Mouse (Mus musculus) liver, postnatal 0 days (tissue): ENCODE data around the gene Tmc8. TPM values are rescaled to one million over a fixed set of nuclear protein-coding genes. Genes with fewer than 3 reads are reported as not detected.

Experiments
- ATAC-seq: fragments of 200-750 bp; cut with Nextera tagmentation; 2 replicates; pipeline ENCODE4 v1.8.0; 2017; ENCODE audit warnings: mild to moderate bottlenecking, moderate library complexity
- DNase-seq: peaks from one replicate; pipeline ENCODE4 v3.0.0-alpha.2; 2016
- H3K27ac ChIP-seq: fragments of 300-500 bp; sonication (generic); 2 replicates; pipeline ENCODE4 v1.5.1; 2014; ENCODE audit warnings: antibody characterized with exemption, moderate library complexity, mild to moderate bottlenecking, low read depth
- H3K27me3 ChIP-seq: fragments of 300-500 bp; sonication (generic); 2 replicates; pipeline ENCODE4 v1.6.1; 2014; ENCODE audit warnings: low read length, control low read depth, mixed read lengths; ENCODE audit not compliant: insufficient read depth
- H3K36me3 ChIP-seq: fragments of 300-500 bp; sonication (generic); replicated peaks from 2 replicates; pipeline ENCODE4 v1.6.1; 2014; ENCODE audit warnings: mild to moderate bottlenecking, control low read depth, low read length, moderate library complexity, mixed read lengths; ENCODE audit not compliant: insufficient read depth
- H3K4me1 ChIP-seq: fragments of 300-500 bp; sonication (generic); 2 replicates; pipeline ENCODE4 v1.6.1; 2014; ENCODE audit warnings: antibody characterized with exemption, mild to moderate bottlenecking, control low read depth; ENCODE audit not compliant: insufficient read depth
- H3K4me2 ChIP-seq: fragments of 300-500 bp; sonication (generic); 2 replicates; pipeline ENCODE4 v1.6.1; 2014; ENCODE audit warnings: low read depth, mild to moderate bottlenecking, low read length, moderate library complexity, mixed read lengths
- H3K4me3 ChIP-seq: fragments of 300-500 bp; sonication (generic); 2 replicates; pipeline ENCODE4 v1.5.1; 2014; ENCODE audit warnings: low read depth, low read length
- H3K9ac ChIP-seq: fragments of 300-500 bp; sonication (generic); replicated peaks from 2 replicates; pipeline ENCODE4 v1.6.1; 2014; ENCODE audit warnings: mild to moderate bottlenecking, moderate library complexity
- H3K9me3 ChIP-seq: fragments of 300-500 bp; sonication (generic); 2 replicates; pipeline ENCODE4 v1.6.1; 2016; ENCODE audit warnings: mild to moderate bottlenecking, control low read depth, low read length, mixed read lengths
- CTCF ChIP-seq: sonication (generic); IDR thresholded peaks from 2 replicates; pipeline ENCODE4 v1.5.1; 2016; ENCODE audit warnings: antibody characterized with exemption, low read depth
- EP300 ChIP-seq: IDR thresholded peaks from 2 replicates; pipeline ENCODE4 v1.6.1; 2016; ENCODE audit warnings: antibody characterized with exemption, low read depth, mild to moderate bottlenecking
- WGBS: fragments of 180-500 bp; shearing (Covaris S2); extraction: QIAGEN DNeasy Blood & Tissue Kit; methylation state at CpG from one replicate; pipeline ENCODE4 v1.1.7; 2014; ENCODE audit not compliant: insufficient replicate concordance; 5-methylcytosine and 5-hydroxymethylcytosine counted together
- polyA plus RNA-seq: library from polyadenylated mRNA; unstranded; fragments of >200 nt; fragmentation: Nextera tagmentation; extraction: Ambion mirVana; gene quantifications from 2 replicates; pipeline ENCODE4 v1.2.1, GENCODE M21; 2015

Tmc8 gene
- polyA plus RNA-seq, 1 experiment from 2014 or later: 6.8 TPM

DNA sequence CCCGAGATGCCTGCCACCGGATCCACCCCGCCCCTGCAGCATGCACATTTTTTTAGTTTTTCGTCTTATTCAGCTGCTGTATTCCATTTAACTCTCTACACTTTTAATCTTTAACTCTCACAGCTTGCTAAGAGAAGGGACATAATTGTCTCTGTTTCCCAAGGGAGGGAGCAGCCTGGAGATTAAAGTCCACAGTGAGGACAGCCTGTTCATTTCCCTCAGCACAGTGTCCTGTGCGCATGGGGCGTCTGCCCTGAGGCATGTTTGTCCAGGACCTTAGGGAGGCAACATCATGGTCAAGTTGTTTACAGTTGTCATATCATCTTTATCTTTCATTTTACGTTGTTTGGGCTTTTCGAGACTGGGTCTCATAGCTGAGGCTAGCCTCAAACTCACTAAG lies 52.2 kb downstream of the Tmc8 start:
- peaks cover 66% of the 10 kb centered on the region for H3K4me1 ChIP-seq
- TF ChIP-seq EP300 (peak; percentile 46; the same call in 1 of the 2 replicates), CTCF (no peak)
- no peaks in the 10 kb centered on the region for H3K27me3 ChIP-seq
- WGBS: 74% methylated on average over 8 of the region's 8 CpGs
- no peaks in the 10 kb centered on the region for H3K9me3 ChIP-seq
- H3K9ac ChIP-seq: no peak overlapping the region
- no peaks in the 10 kb centered on the region for H3K36me3 ChIP-seq
- DNase-seq: no peak
- H3K4me3 ChIP-seq: no peak overlapping the region
- H3K4me2 ChIP-seq: no peak overlapping the region
- ATAC-seq: no peak
- peak overlapping the region; percentile 83 for H3K27ac ChIP-seq

GRCm38 (mm10) chr11:117836306-117836705 lies 54.4 kb downstream of the Tmc8 start:
- peaks cover 65% of the 10 kb centered on the region for H3K4me1 ChIP-seq
- WGBS: 34% methylated on average over 13 of the region's 13 CpGs

GRCm38 (mm10) chr11:117838572-117838971 lies 56.7 kb downstream of the Tmc8 start:
- peak; percentile 93 for ATAC-seq
- Histone ChIP-seq H3K4me1 (peaks cover 59% of the 10 kb centered on the region), H3K36me3 (no peaks in the 10 kb centered on the region), H3K27me3 (no peaks in the 10 kb centered on the region), H3K9ac (peak overlapping the region; percentile 26; the same call in 1 of the 2 replicates), H3K4me2 (peak overlapping the region; percentile 54), H3K9me3 (no peaks in the 10 kb centered on the region), H3K4me3 (no peak overlapping the region), H3K27ac (peak overlapping the region; percentile 94)
- TF ChIP-seq EP300 (peak; percentile 82), CTCF (no peak)
- DNase-seq: peak; percentile 82
- WGBS: 51% methylated on average over 2 of the region's 2 CpGs

More at GRCm38 (mm10) chr11:117836306-117836705, 54.4 kb downstream of the Tmc8 start:
- Histone ChIP-seq H3K4me2 (peak overlapping the region; percentile 31), H3K9ac (0 out of 2 replicates have a peak overlapping the region, but pooled peaks have one; percentile 12), H3K9me3 (no peaks in the 10 kb centered on the region), H3K27ac (peak overlapping the region; percentile 64; the same call in 1 of the 2 replicates), H3K36me3 (no peaks in the 10 kb centered on the region), H3K4me3 (no peak overlapping the region), H3K27me3 (no peaks in the 10 kb centered on the region)
- no peak for TF ChIP-seq EP300
- no peak for TF ChIP-seq CTCF
- DNase-seq: peak; percentile 74
- ATAC-seq: peak; percentile 7

- H3K9ac ChIP-seq: peak overlapping the region; percentile 26; the same call in 1 of the 2 replicates
- no peaks in the 10 kb centered on the region for H3K9me3 ChIP-seq
- TF ChIP-seq EP300 (no peak), CTCF (no peak)
- peaks cover 59% of the 10 kb centered on the region for H3K4me1 ChIP-seq
- peak overlapping the region; percentile 94 for H3K27ac ChIP-seq
- no peak overlapping the region for H3K4me3 ChIP-seq
- no peaks in the 10 kb centered on the region for H3K27me3 ChIP-seq
- ATAC-seq (peak; percentile 11), DNase-seq (no peak)
- H3K36me3 ChIP-seq: no peaks in the 10 kb centered on the region
- WGBS: 35% methylated on average over 1 of the region's 1 CpGs
- peak overlapping the region; percentile 54 for H3K4me2 ChIP-seq
Observed at GRCm38 (mm10) chr11:117839021-117839420, 57.1 kb downstream of the Tmc8 start.

GRCm38 (mm10) chr11:117840910-117841309 lies 59.0 kb downstream of the Tmc8 start:
- H3K27me3 ChIP-seq: no peaks in the 10 kb centered on the region
- peak overlapping the region; percentile 94; the same call in 1 of the 2 replicates for H3K27ac ChIP-seq
- no peak for ATAC-seq
- peaks cover 59% of the 10 kb centered on the region for H3K4me1 ChIP-seq
- no peak for DNase-seq
- TF ChIP-seq CTCF (no peak), EP300 (no peak)
- no peak overlapping the region for H3K4me2 ChIP-seq
- WGBS: 61% methylated on average over 1 of the region's 1 CpGs
- H3K4me3 ChIP-seq: no peak overlapping the region
- 0 out of 2 replicates have a peak overlapping the region, but pooled peaks have one; percentile 11 for H3K9ac ChIP-seq
- no peaks in the 10 kb centered on the region for H3K9me3 ChIP-seq
- no peaks in the 10 kb centered on the region for H3K36me3 ChIP-seq

Other genes with a start within 250 kb of the Tmc8 start
- 2.8 and 3.0 TPM in 2 replicates for gene Tnrc6c, start 127.8 kb upstream of the Tmc8 start, polyA plus RNA-seq
- gene Tmc6, start 122 bp downstream of the Tmc8 start, polyA plus RNA-seq: 19.0 and 20.2 TPM in 2 replicates
- 32.7 and 33.8 TPM in 2 replicates for gene 6030468B19Rik, start 15.6 kb downstream of the Tmc8 start, polyA plus RNA-seq
- gene Gm20708, start 27.6 kb downstream of the Tmc8 start, polyA plus RNA-seq: 0.33 and 0.48 TPM in 2 replicates
- 60.6 and 62.2 TPM in 2 replicates for gene Syngr2, start 27.6 kb downstream of the Tmc8 start, polyA plus RNA-seq
- gene Afmid, start 43.8 kb downstream of the Tmc8 start, polyA plus RNA-seq: 32.9 and 34.4 TPM in 2 replicates
- 96.8 and 101 TPM in 2 replicates for gene Tk1, start 44.0 kb downstream of the Tmc8 start, polyA plus RNA-seq
- gene Birc5, start 67.2 kb downstream of the Tmc8 start, polyA plus RNA-seq: 193 and 197 TPM in 2 replicates
- gene Tmem235, start 78.7 kb downstream of the Tmc8 start, polyA plus RNA-seq: not detected in 2 replicates
- 6.6 and 7.1 TPM in 2 replicates for gene Tha1, start 91.4 kb downstream of the Tmc8 start, polyA plus RNA-seq
- 3.5 and 5.8 TPM in 2 replicates for gene Socs3, start 188.0 kb downstream of the Tmc8 start, polyA plus RNA-seq
- gene Pgs1, start 204.2 kb downstream of the Tmc8 start, polyA plus RNA-seq: 9.1 and 10.1 TPM in 2 replicates